Mouse (Mus musculus) MEL (cell line): Measurements from ENCODE around the gene Hsd17b14.

Source experiments
- CTCF ChIP-seq, 3 experiments: IDR thresholded peaks in 2 of 3; conservative IDR thresholded peaks in 1 of 3; 2 replicates each; pipeline ENCODE4 v1.5.1; 2011 to 2012; ENCODE audit warnings: low read length in 3 of 3, low read depth in 2 of 3, mild to moderate bottlenecking in 2 of 3, improper control_type of control experiment in 1 of 3, inconsistent platforms in 1 of 3, mixed read lengths in 1 of 3, moderate library complexity in 1 of 3; ENCODE audit not compliant: control insufficient read depth in 1 of 3, insufficient read depth in 1 of 3, poor library complexity in 1 of 3, severe bottlenecking in 1 of 3
- ETS1 ChIP-seq: IDR thresholded peaks from 2 replicates; pipeline ENCODE4 v1.6.1; 2012; ENCODE audit warnings: low read depth, mild to moderate bottlenecking, inconsistent platforms, low read length, improper control_type of control experiment, moderate library complexity
- MYC ChIP-seq: IDR thresholded peaks from 2 replicates; pipeline ENCODE4 v1.6.1; 2011; ENCODE audit warnings: low read depth, mild to moderate bottlenecking, low read length, improper control_type of control experiment, moderate library complexity
- POLR2A ChIP-seq, 2 experiments: IDR thresholded peaks; 2 replicates each; pipeline ENCODE4 v1.6.1; 2011 to 2012; ENCODE audit warnings: low read length in 2 of 2, mild to moderate bottlenecking in 2 of 2, control low read depth in 1 of 2, improper control_type of control experiment in 1 of 2, low read depth in 1 of 2, moderate library complexity in 1 of 2; ENCODE audit not compliant: control insufficient read depth in 1 of 2, insufficient read depth in 1 of 2, poor library complexity in 1 of 2
- POLR2AphosphoS2 ChIP-seq: IDR thresholded peaks from 2 replicates; pipeline ENCODE4 v1.6.1; 2011; ENCODE audit warnings: low read length, improper control_type of control experiment

GRCm38 (mm10) chr7:45585923-45586322 lies 31.2 kb downstream of the Hsd17b14 start:
- no peak for TF ChIP-seq POLR2A (IDR thresholded peaks at IDR 0.05; ENCODE audit: control insufficient read depth in 1 of 2, insufficient read depth in 1 of 2, low read depth in 1 of 2, low read length in 2 of 2, poor library complexity in 1 of 2)
- no peak for TF ChIP-seq MYC
- TF ChIP-seq CTCF (IDR thresholded peaks at IDR 0.05 in 2 of 3, conservative IDR thresholded peaks at IDR 0.05 in 1 of 3; ENCODE audit: control insufficient read depth in 1 of 3, insufficient read depth in 1 of 3, low read depth in 2 of 3, low read length in 3 of 3, poor library complexity in 1 of 3, severe bottlenecking in 1 of 3), result no peak
- TF ChIP-seq POLR2AphosphoS2, result no peak
- TF ChIP-seq ETS1, result no peak
